Mouse (Mus musculus) liver, embryonic 14.5 days (tissue): ENCODE measurements at regions not wholly inside any gene's neighbourhood (a gene's known extent, or its start where the extent isn't known, plus 50 kb on each side); places are given as distances from the start of the nearest gene placed in this dataset.
"Not testable (repeated sequence)": the region's sequence is repeated elsewhere in the genome, so short reads cannot be mapped to it uniquely, and the experiment has no call there.

Experiments
- ATAC-seq: fragments of 200-750 bp; cut with Nextera tagmentation; 2 replicates; pipeline ENCODE4 v1.8.0; 2017; ENCODE audit warnings: moderate number of reproducible peaks, mild to moderate bottlenecking, moderate library complexity; ENCODE audit not compliant: insufficient read depth
- DNase-seq, 3 experiments: peaks; one replicate each; pipeline ENCODE4 v3.0.0-alpha.2; 2012 to 2013; ENCODE audit warnings: low read depth in 3 of 3, low spot score in 3 of 3
- H3K27ac ChIP-seq: fragments of 300-500 bp; sonication (generic); 2 replicates; pipeline ENCODE4 v1.5.1; 2014; ENCODE audit warnings: moderate library complexity, mild to moderate bottlenecking, control low read depth, inconsistent platforms
- H3K27me3 ChIP-seq: fragments of 300-500 bp; sonication (generic); 2 replicates; pipeline ENCODE4 v1.6.1; 2014; ENCODE audit warnings: mild to moderate bottlenecking, low read length, moderate library complexity; ENCODE audit not compliant: control insufficient read depth, insufficient read depth
- H3K36me3 ChIP-seq: fragments of 300-500 bp; sonication (generic); replicated peaks from 2 replicates; pipeline ENCODE4 v1.6.1; 2014; ENCODE audit warnings: low read depth; ENCODE audit not compliant: control insufficient read depth, insufficient read depth
- H3K4me1 ChIP-seq, 2 experiments: fragments of 200-500 bp in 1 of 2; fragments of 300-500 bp in 1 of 2; sonication (generic) in 1 of 2; replicated peaks; 2 replicates each; pipeline ENCODE4 v1.6.1; 2012 to 2014; ENCODE audit warnings: antibody characterized with exemption in 1 of 2, inconsistent platforms in 1 of 2, low read length in 1 of 2; ENCODE audit not compliant: control insufficient read depth in 2 of 2, insufficient read depth in 2 of 2
- H3K4me2 ChIP-seq: fragments of 300-500 bp; sonication (generic); 2 replicates; pipeline ENCODE4 v1.6.1; 2014; ENCODE audit warnings: low read depth, mild to moderate bottlenecking, control low read depth, moderate library complexity
- H3K4me3 ChIP-seq, 2 experiments: fragments of 200-500 bp in 1 of 2; fragments of 300-500 bp in 1 of 2; sonication (generic) in 1 of 2; 2 replicates each; pipeline ENCODE4 v1.5.1; 2012 to 2014; ENCODE audit warnings: low read depth in 2 of 2, low read length in 2 of 2, mild to moderate bottlenecking in 2 of 2, control low read depth in 1 of 2, inconsistent platforms in 1 of 2, moderate library complexity in 1 of 2; ENCODE audit not compliant: insufficient read depth in 1 of 2
- H3K9ac ChIP-seq: fragments of 300-500 bp; sonication (generic); replicated peaks from 2 replicates; pipeline ENCODE4 v1.6.1; 2014; ENCODE audit warnings: mild to moderate bottlenecking, control low read depth, moderate library complexity
- H3K9me3 ChIP-seq: fragments of 300-500 bp; sonication (generic); 2 replicates; pipeline ENCODE4 v1.6.1; 2016; ENCODE audit warnings: low read length, mixed read lengths; ENCODE audit not compliant: control insufficient read depth
- CTCF ChIP-seq: IDR thresholded peaks from 2 replicates; pipeline ENCODE4 v1.5.1; 2016; ENCODE audit warnings: antibody characterized with exemption, low read depth, control low read depth
- EP300 ChIP-seq: IDR thresholded peaks from 2 replicates; pipeline ENCODE4 v1.6.1; 2016; ENCODE audit warnings: antibody characterized with exemption, low read depth
- WGBS: fragments of 180-500 bp; shearing (Covaris S2); extraction: QIAGEN DNeasy Blood & Tissue Kit; methylation state at CpG from one replicate; pipeline ENCODE4 v1.1.7; 2014; ENCODE audit not compliant: insufficient replicate concordance; 5-methylcytosine and 5-hydroxymethylcytosine counted together

GRCm38 (mm10) chr10:117467161-117467560 lies 87.3 kb upstream of the Cpsf6 start:
- no peaks in the 10 kb centered on the region for H3K27me3 ChIP-seq
- ATAC-seq = no peak
- 68% methylated on average over 8 of the region's 8 CpGs for WGBS

GRCm38 (mm10) chr10:117466391-117466790 lies 86.6 kb upstream of the Cpsf6 start:
- no peak overlapping the region for H3K27ac ChIP-seq
- no peaks in the 10 kb centered on the region for H3K9me3 ChIP-seq
- ATAC-seq = no peak
- no peaks in the 10 kb centered on the region for H3K27me3 ChIP-seq
- H3K4me2 ChIP-seq = no peak overlapping the region
- TF ChIP-seq EP300 = no peak
- no peak for TF ChIP-seq CTCF
- H3K4me1 ChIP-seq = peaks cover 0 to 4% of the 10 kb centered on the region in 2 experiments; a peak in 2 of 4 replicates
- no peak for DNase-seq
- H3K36me3 ChIP-seq = no peaks in the 10 kb centered on the region
- H3K9ac ChIP-seq = no peak overlapping the region
- WGBS = 32% methylated on average over 3 of the region's 3 CpGs
- H3K4me3 ChIP-seq = no peak overlapping the region

More at GRCm38 (mm10) chr10:117467161-117467560, 87.3 kb upstream of the Cpsf6 start:
- Histone ChIP-seq H3K9ac (no peak overlapping the region), H3K4me1 (peaks cover 0 to 4% of the 10 kb centered on the region in 2 experiments; a peak in 2 of 4 replicates), H3K36me3 (no peaks in the 10 kb centered on the region), H3K4me2 (no peak overlapping the region), H3K9me3 (no peaks in the 10 kb centered on the region), H3K27ac (no peak overlapping the region), H3K4me3 (no peak overlapping the region)
- DNase-seq = no peak
- no peak for TF ChIP-seq EP300
- no peak for TF ChIP-seq CTCF

- DNase-seq (no peak), ATAC-seq (no peak)
- Histone ChIP-seq H3K27me3 (no peaks in the 10 kb centered on the region), H3K4me1 (peaks cover 0 to 2% of the 10 kb centered on the region in 2 experiments; a peak in 2 of 4 replicates), H3K9ac (no peak overlapping the region), H3K36me3 (no peaks in the 10 kb centered on the region), H3K9me3 (no peaks in the 10 kb centered on the region), H3K4me2 (no peak overlapping the region), H3K27ac (no peak overlapping the region), H3K4me3 (no peak overlapping the region)
- TF ChIP-seq EP300 = no peak
- no peak for TF ChIP-seq CTCF
- 54% methylated on average over 3 of the region's 3 CpGs for WGBS
Measured at GRCm38 (mm10) chr10:117465671-117466250, 85.9 kb upstream of the Cpsf6 start.

GRCm38 (mm10) chr10:117465058-117465660 lies 85.3 kb upstream of the Cpsf6 start:
- Histone ChIP-seq H3K36me3 (no peaks in the 10 kb centered on the region), H3K9me3 (no peaks in the 10 kb centered on the region), H3K27ac (no peak overlapping the region), H3K4me2 (no peak overlapping the region), H3K4me3 (no peak overlapping the region), H3K9ac (no peak overlapping the region), H3K27me3 (no peaks in the 10 kb centered on the region), H3K4me1 (peaks cover 0 to 2% of the 10 kb centered on the region in 2 experiments; a peak in 2 of 4 replicates)
- ATAC-seq (no peak), DNase-seq (no peak)
- 67% methylated on average over 12 of the region's 12 CpGs for WGBS
- TF ChIP-seq CTCF (no peak), EP300 (no peak)

GRCm38 (mm10) chr10:117464331-117464730 lies 84.5 kb upstream of the Cpsf6 start:
- not testable (repeated sequence) for H3K9ac ChIP-seq, DNase-seq, H3K27ac ChIP-seq, H3K4me3 ChIP-seq, H3K4me1 ChIP-seq, H3K27me3 ChIP-seq, H3K9me3 ChIP-seq, H3K36me3 ChIP-seq, ATAC-seq, H3K4me2 ChIP-seq
